Mouse (Mus musculus) urinary bladder, postnatal 25 days (tissue): Measurements from ENCODE around the gene Tnni2.

Experiments used
- DNase-seq: peaks from one replicate; pipeline ENCODE4 v3.0.0; 2022; ENCODE audit warnings: low spot score

The Tnni2 gene

GRCm38 (mm10) chr7:142460636-142461077 lies 19.0 kb downstream of the Tnni2 start, which contains the start of gene Lsp1:
Gene Lsp1 (plus strand): TSS chr7:142460809.
- no peak for DNase-seq

DNA sequence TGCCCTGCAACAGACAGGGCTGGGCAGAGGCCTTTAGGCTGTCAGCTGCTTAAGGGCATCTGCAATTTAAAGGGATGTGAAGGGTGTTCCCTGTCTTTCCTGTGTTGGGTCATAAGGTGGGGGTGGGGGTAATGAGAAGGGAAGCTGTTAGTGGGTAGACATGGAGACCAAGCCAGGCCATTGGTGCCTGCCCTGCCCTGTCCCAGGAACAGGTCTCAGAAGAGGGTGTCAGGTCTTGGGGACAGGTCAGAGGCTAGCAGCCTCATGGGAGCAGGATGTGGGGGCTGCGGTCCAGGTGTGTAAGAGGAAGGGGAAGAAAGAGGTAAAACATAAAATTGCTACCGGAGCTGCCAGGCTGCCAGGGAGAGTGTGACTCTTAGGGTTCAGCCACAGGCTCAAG lies 19.8 kb downstream of the Tnni2 start:
- no peak for DNase-seq

DNA sequence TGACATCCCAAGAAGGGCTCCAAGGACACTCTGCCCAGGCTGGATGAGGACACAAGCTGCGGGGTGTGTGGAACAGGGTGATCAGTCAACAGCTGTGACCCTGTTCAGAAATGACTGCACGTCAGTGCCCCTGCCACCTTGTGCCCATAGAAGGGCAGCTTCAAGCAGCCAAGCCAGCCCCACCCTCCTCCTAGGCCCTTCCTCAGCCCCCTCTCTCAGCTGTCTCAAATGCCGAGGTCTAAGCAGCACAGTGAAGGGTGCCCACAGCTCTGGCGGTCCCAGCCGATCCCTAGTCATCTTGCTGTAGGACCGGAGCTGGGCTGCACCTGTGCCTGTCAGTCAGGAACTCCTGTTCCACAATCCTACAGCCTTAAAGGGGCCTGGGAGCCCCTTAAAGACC lies 20.6 kb downstream of the Tnni2 start:
- DNase-seq = no peak

- DNase-seq = no peak
These were observed 21.0 kb downstream of the Tnni2 start for GRCm38 (mm10) chr7:142462594-142463078.

DNA sequence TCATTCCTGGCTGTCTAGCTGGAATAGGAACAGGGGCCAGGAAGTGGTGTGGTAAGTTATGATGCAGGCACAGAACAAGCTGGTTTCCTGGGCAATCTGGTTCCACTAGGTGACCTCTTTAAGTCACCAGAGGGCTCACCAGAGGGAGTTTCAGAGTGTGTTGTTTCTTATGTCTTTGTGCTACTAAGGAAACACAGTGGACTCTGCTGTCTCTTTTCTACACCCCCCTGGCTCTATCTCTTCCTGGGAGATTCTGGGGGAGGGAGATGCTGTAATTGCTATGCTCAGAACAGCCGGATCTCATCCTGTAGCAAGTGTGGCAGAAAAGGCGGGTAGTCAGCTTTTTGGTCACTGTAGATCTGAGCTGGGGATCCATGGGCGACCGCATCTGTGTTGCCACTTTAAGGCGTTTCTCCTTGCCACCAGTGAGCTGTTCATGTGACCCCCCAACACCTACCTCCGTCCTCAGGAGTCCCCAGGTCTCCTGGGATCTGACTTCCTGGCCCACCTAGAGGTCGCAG lies 28.6 kb downstream of the Tnni2 start:
- no peak for DNase-seq

- no peak for DNase-seq
These were observed 29.3 kb downstream of the Tnni2 start for GRCm38 (mm10) chr7:142470808-142471413.

GRCm38 (mm10) chr7:142471414-142471861 lies 29.8 kb downstream of the Tnni2 start:
- DNase-seq = no peak

DNA sequence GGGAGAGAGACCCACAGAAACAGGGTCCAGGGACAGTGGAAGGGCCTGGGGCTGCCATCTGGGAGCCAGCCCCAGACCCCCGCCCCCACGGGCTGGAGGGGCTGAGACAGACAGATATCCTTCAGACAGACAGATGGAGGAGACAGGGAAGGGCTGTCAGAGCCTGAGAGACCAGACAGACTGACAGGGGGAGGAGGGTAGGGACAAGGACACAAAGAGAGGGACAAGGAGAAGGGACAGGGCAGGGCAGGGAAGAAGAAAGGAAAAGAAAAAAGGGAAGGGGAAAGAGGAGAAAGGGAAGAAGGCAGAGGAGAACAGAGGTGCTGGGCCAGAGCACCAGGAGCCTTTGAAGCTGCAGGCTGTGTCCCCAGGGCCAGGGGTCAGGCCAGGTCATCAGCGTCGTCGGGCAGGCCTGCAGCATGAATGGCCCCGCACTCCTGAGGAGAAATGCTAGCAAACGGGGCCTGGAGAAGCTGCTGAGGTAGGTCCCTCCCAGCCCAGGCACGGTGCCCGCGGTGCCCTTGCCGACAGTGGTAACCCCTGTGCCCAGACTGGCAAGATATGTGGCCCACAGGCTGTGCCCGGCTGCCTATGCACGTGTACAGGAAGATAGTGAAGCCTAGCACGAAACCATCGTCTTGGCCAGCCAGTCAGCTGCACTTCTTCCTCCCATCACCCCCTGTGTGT lies 30.4 kb downstream of the Tnni2 start:
- no peak for DNase-seq

DNA sequence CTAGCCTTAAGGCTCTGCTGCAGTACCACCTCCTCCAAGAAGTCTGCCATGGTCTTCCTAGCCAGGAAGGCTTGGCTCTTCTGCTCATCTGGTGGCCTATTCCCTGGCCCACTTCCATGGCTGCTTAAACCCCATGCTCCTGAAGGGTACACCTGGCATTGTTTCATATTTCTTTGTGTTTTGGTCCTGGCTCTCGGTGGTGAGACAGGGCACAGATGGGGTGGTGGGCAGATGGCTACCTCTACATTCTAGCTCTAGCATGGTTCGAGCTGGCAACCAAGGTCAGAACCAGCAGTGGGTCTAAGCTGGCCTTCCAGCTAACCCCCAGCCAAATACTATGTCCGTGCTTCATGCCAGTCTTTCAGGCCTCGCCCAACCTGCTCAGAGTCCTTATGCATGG lies 31.3 kb downstream of the Tnni2 start:
- DNase-seq = no peak

- no peak for DNase-seq
These were observed 31.9 kb downstream of the Tnni2 start for GRCm38 (mm10) chr7:142473476-142473875.

GRCm38 (mm10) chr7:142474799-142475198 lies 33.2 kb downstream of the Tnni2 start:
- DNase-seq = peak; percentile 64

DNA sequence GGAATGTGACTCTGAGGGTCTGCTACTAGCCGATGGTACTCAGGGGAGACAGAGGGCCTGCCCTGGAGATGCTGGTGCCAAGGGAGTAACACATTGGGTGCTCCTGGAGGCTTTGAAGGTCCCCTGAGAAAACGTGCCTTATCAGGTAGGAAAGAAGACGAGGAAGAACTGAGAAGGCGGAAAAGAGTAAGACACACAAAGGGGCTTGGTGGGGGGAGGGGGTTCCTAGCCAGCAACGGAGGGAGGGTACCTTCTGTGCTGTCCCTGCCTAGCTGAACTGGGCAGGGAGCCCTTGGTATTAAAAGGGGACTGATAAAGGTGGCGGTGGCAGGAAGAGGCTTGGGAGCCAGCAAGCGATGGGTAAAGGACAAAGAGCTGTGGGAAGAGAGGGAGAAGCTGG lies 34.0 kb downstream of the Tnni2 start:
- no peak for DNase-seq

- no peak for DNase-seq
These were observed 34.7 kb downstream of the Tnni2 start for GRCm38 (mm10) chr7:142476271-142476670.

- no peak for DNase-seq
These were observed 35.3 kb downstream of the Tnni2 start for GRCm38 (mm10) chr7:142476795-142477452.

- no peak for DNase-seq
These were observed 36.4 kb downstream of the Tnni2 start for GRCm38 (mm10) chr7:142478001-142478400.

DNA sequence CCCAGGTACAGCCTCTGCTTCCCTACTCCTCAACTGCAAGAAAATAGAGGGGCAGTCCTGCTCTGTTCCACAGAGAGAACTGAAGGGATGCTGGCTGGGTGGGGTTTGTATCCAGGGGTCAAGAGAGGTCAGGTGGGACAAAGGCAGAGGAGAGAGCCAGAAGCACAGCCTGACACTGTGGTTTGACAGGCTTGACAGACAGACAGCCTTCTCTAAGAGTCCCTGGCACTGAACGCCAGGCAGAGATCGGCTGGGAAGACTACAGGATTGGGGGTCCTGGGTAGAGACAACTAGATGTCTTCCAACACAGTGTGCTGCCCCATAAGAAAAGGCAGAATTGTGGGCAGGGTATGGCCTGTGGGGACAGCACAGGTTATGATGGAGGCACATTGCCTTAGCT lies 37.0 kb downstream of the Tnni2 start:
- DNase-seq = no peak

- DNase-seq = no peak
These were observed 37.7 kb downstream of the Tnni2 start for GRCm38 (mm10) chr7:142479307-142479706.

GRCm38 (mm10) chr7:142479886-142480285 lies 38.3 kb downstream of the Tnni2 start:
- no peak for DNase-seq

DNA sequence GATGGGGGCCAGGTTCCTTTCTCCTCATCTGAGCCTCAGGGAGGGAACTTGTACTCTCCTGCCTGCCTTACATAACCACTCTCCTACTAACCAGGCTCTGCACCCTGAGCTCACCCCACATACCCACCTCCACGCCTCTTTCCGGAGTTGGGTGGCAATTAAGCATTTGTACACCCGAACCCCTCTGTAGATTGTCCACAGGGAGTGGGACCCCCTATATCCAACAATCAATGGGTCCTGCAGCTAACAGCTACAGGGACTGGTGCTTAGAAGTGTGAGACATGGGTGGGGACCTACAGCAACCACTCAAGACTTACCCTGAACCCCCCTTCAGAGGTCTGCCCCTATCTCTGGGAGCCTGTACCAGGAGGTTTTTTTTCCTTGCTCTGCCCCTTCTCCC lies 39.1 kb downstream of the Tnni2 start:
- DNase-seq = no peak

DNA sequence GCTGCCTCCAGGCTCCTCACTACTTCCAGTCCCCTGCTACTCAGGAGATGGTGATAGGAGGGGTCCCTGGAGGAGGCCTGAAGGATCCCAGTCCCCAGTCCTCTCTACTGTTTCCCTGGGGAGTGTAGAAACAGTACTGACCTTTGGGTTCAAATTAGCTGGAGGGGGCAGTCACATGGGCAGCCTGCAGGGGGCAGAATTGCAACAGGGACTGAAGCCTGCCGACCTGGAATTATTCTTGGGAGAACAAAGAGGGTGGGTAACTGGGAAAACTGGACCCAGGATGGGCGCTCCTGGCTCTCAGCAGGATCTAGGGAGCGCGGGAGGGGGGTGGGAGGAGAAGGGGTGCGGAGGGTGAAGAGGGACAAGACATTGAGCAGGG lies 39.6 kb downstream of the Tnni2 start:
- DNase-seq = peak; percentile 71

DNA sequence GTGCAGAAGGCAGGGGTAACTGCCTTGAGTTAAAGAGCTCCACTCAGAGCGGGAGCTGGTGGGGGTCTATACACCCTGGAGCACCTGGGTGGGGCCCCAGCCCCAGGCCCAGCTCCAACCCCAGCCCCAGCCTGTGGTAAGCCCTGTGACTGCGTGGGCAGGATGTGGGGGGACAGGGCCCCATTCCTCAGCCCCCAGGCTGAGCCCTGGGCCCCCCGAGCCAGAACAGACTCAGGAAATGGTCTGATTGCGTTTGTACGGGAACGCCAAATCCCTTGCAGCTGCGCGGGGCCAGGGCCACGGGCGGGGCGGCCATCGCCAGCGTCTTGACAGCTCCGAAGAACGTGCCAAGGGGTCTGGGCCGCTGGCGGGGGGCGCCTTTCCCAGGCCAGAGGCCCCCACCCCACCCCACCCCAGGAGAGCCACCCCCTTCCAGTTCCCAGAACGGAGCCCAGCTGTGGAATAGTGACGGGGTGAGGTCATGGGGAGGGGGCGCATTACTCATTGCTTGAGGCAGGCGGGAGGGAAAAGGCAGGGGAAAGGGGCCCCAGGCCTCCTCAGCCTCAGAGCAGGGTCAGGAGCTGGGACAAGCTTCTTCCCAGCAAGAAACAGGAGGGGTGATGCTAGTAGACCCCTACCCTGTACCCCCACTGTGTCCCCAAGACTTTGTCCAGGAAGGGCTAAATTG lies 40.1 kb downstream of the Tnni2 start:
- peak; percentile 59 for DNase-seq

- no peak for DNase-seq
These were observed 40.6 kb downstream of the Tnni2 start for GRCm38 (mm10) chr7:142482256-142482609.
